Mouse (Mus musculus) megakaryocyte, embryonic 14.5 days (primary cell): ENCODE measurements around the gene Frk.

Experiments used
- FLI1 ChIP-seq: IDR thresholded peaks from 2 replicates; pipeline ENCODE4 v1.6.1; 2012; ENCODE audit warnings: low read length, inconsistent platforms, mixed read lengths
- GATA1 ChIP-seq: IDR thresholded peaks from 3 replicates; pipeline ENCODE4 v1.6.1; 2012; ENCODE audit warnings: mixed read lengths, low read length, inconsistent platforms, borderline replicate concordance

GRCm38 (mm10) chr10:34507807-34508206 lies 24.6 kb downstream of the Frk start:
- TF ChIP-seq GATA1 (no peak), FLI1 (no peak)
